Mouse (Mus musculus): ENCODE data around the gene Msl3l2.
A peak's percentile ranks its signal among the peaks of the same experiment; 100 is the strongest.

Msl3l2 gene

DNA sequence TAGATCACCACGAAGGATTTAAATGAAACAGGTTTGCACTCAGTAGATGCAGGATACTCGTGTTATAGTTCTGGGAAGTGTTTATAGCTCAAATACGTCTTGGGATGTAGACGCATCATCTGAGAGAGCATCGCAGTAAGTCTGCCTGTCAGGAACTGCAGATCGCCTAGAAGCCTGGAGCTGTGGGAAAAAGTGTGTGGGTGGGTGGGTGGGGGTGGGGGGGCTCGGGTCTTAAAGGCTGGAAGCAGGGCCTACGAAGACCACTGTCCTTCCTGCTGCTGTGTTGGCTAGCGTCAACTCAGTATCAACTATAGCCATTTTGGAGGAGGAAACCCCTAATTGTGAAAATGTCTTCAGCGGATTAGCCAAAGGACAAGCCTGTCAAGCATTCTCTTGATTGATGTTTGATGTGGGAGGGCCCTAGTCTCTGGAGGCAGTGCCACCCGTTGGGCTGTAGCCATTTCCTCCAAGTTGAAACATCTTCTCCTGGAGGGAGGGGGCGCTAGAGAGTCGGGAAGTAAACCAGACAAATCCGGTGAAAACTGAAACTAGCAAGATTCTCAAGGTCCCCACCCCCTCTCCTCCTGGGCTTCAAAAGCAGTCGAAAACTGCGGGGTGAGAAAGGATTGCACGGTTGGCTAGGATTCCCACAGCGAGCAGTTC is at the start of gene Msl3l2:
Gene Msl3l2, plus strand, starts transcription at position 585 of the 663 bp plus-strand sequence.
- DNase-seq (ENCODE audit: low spot score), result peak; percentile 67

DNA sequence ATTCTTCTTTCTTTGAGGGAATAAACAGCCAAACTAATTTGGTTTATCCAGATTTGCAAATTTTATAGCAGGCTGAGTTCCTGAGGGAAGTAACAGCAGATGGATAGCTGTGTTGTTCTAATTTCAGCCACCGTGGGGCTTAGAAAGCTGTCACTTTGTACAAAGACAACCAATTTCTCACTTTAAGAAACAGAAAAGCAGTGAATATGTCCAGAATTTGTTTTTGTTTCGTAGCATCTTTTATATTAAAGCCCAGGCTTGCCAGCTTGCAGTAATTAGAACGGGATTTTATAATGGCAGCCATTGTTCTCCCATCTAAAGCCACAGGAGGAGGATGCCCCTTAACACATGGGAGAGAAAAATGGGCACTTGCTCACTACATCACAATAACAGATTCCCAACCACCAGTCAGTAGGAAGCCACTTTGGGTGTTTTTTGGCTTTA is 47.7 kb upstream of the Msl3l2 start:
- no peak for DNase-seq (ENCODE audit: low spot score)

DNA sequence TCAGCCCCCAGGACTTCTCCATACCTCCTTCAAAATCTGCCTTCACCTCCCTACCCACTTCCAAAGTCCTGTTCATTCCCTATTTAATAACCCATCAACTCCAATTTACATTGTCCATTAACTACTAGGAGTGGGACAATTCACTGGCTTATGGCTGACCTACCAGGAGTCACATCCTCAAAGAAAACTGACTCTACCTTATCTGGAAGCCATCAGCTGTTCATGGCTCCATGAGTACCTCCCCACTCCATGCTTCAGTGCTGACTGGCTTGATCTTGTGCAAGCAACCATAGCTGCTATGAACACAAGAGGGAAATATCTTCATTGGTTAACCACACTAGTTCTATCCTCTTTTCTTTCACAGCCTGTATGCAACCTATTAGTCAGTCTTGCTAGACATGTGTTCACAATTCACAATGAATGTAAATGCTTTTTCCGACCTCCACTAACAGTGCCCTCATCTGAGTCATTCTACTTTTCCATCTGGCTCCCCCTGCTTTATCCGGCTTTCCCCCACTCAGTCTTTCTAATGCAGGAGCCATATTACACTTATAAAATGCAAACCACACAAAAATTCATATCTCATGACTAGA is 45.4 kb upstream of the Msl3l2 start:
- no peak for DNase-seq (ENCODE audit: low spot score)

DNA sequence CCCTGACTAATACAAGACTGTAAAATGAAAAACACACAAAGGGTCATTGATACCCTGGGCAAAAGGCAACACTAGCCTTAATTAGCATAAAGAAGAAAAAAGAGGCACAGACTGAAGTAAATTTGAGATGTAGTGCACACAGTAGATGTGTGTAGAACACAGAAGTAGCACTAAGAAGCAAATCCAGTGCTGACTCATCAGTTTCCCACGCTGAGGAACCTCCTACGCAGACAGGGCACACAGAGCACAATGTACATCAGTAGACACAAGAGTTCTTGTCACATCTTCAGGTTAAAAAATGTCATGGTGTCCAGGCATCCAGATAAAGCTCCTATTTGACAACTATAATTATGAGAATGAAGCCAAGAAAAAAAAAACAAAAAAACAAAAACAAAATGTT is 44.0 kb upstream of the Msl3l2 start:
- no peak for DNase-seq (ENCODE audit: low spot score)

DNA sequence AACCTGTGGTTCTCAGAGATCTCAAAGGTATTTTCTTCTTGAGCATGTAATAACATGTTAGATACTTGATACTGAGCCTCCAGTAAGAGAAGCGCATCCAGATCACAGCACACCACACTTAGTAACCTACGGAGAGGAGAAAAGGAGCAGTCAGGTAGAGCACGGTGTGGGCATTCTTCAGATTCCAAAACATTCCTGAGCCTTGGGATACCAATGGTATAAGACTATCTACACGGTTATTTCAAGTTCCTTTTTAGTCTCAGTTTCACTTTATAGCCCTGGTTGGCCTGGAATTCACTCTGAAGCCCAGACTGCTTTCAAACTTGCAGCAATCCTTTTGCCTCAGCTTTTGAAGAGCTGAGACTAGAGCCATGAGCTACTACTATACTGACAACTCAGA is 17.0 kb upstream of the Msl3l2 start:
- DNase-seq (ENCODE audit: low spot score), result no peak

DNA sequence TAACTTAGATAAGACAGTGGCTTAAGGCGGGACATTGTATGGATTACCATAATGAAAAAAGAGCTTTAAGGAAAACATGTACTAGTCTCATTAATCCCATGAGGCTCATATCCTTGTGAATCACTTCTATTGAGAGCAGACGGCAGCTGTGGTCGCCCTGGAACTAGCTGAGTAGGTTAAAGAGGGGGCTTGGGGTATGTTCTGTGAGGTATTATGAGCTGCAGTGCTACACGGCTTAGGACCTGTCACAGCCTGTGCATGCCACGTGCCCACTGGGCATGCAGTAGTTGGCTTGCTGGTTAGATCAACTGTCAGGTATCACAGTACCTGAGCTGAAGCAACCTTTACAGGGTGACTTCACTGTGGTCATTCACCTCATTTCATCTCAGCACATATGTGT is 12.1 kb upstream of the Msl3l2 start:
- DNase-seq (ENCODE audit: low spot score), result no peak

DNA sequence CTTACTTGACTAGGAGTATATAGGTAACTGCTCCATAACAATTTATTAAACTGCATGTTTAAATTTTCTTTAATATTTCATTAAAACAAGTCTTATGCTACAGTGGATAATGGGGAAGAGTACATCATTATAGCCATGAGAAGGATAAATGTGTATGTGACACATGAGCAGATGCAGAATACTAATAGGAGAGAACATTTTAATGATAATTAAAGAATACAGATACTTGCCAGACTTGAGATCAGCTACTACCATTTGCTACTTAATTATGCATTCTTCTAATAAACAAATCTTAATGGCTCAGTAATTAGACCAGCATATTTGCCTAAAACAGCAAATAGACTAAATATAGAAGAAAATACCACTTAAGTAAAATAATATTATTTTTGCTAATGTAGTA is 10.0 kb upstream of the Msl3l2 start:
- no peak for DNase-seq (ENCODE audit: low spot score)

DNA sequence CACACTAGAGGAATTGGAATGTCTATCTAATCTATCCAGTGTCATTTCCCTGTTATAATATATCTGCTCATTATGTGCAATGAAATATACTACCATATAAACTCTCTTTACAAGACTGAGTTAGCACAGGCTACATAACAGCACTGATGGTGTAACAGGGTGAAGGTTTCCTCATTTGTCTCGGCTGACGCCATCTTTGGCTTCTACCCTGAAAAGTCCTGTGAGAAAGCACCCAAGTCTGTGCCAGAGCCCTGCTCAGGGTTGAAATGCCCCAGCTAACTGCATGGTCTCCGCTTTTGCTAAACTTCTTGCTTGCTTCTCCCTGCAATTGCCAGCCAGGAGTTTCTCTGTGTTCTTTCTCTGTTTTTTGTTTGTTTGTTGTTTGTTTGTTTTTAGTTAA is 7.6 kb upstream of the Msl3l2 start:
- no peak for DNase-seq (ENCODE audit: low spot score)

DNA sequence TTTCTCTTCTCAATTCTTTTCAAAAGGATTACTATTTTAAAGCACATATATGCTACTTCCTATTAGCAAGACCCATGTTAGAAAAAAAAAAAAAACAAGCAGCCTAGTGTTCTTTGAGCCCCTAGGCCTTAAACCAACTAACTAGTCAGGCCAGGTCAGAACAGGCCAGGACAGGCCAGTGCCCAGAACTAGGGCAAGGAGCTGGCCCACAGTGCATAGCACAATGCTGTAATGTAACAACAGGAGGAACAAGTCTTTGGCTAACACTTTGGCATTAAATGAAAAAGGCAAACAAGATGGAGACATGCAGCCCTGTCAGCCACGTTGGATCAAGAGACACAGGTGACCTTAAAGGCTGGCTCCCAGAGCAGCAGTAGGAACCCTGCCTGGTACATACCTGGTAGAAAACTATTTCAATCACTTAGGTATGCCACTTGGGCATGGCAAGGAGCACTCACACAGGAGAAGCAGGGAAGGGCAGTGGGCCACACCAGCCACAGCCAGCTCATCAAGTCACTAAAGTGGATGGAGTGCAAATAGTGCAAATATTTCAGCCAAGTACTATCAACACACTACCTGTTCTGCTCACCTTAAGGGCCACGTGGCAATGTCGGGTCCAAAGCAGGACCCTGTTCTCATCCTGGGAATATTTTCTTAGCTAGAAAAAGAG is 6.9 kb upstream of the Msl3l2 start:
- no peak for DNase-seq (ENCODE audit: low spot score)

DNA sequence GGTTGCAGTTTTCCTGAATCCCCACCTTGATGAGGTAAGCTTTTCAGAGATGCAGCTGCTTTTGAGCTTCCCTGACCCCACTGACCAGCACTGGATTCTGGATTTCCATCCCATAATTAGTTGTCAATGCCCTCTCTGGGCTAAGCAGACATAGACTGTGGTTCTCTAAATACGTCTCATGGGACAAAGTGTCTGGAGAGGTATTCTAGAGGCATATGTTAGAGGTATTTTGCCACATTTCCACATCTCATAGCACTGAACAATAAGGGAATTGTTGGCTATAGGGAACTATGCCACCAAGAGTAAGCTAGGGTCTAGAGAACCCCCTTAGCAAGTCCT is 248 bp downstream of the Msl3l2 start:
- DNase-seq (ENCODE audit: low spot score), result no peak

DNA sequence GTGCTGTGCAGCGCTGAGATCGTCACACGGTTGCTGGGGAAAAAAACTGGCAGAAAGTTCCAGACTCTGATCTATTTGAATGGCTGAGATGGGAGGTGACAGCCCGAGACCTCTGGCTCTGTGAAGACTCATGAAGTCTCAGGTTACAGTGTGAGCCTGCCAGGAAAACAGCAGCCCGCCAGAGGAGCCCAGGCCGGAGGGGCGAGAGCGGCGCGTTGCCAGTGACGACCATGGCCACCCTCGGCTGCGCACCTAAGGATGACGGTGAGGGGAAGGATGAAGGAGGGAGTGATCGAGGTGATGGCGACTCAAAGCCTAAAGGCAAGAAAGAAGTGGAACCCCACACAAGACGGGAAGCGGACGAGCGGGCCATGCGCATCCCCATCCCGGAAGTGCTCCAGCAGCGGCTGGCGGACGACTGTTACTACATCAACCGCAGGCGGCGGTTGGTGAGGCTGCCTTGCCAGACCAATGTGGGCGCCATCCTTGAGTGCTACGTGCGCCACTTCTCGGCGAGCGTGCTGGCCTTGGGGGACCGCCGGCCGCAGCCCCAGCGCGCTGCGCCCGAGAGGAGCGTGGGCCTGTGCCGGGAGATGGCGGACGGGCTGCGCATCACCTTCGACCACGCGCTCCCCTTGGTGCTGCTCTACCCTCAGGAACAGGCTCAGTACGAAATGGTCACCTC is 8.4 kb downstream of the Msl3l2 start:
- peak; percentile 58 for DNase-seq (ENCODE audit: low spot score)

DNA sequence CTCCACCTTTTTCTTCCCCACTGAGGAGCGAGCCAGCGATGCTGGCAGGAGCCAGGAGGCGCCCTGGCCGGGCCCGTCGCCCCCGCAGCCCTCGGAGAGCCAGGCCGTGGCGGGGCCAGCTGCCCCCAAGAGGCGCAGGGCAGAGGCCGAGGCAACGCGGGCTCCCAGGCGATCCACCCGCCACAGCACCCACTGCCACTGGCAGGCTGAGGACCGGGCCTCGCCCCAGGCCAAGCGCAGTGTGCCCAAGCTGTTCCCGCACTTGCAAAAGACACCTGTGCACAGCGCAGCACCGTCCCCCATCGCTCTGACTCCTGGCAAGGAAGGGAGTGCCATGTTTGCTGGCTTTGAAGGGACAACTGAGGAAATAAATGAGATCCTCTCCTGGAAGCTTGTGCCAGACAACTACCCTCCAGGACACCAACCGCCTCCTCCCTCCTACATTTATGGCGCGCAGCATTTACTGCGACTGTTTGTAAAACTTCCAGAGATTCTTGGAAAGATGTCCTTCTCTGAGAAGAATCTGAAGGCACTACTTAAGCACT is 9.0 kb downstream of the Msl3l2 start:
- peak; percentile 40 for DNase-seq (ENCODE audit: low spot score)

DNA sequence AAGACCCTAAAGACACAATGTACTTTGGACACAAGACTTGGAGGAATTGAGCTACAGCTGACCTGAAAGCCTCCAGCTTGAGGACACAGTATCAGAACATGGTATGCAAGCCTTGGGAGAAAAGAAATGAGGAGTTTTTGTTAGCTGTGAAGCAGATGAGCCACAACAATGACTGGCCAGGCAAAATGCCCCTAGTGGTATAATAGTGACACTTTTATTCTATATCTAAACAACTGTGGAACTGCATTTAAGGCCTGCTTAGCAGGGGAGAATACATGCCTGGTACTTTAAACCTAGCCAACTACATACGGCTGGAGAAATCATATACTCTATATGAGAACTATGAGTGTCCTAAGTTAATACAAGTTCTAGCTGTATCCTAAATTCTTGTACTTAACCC is 20.3 kb downstream of the Msl3l2 start:
- no peak for DNase-seq (ENCODE audit: low spot score)

DNA sequence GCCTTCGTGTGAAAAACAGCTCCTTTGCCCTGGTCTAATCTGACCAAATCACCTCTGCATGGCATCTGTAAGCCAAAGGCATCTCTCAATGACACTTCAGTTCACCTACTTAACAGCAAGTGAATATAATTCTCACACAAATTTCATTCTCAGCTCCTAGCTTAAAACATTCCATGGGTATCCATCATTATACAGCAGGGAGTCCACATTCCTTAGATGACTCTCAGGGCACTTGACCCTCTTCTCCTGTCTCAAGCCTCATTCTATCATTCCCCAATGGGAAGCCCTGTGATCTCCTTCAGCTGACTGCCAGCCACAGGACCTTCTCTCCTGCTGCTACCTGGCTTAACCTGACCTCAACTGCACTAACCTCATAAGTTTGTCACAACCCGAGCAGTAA is 22.9 kb downstream of the Msl3l2 start:
- DNase-seq (ENCODE audit: low spot score), result no peak

DNA sequence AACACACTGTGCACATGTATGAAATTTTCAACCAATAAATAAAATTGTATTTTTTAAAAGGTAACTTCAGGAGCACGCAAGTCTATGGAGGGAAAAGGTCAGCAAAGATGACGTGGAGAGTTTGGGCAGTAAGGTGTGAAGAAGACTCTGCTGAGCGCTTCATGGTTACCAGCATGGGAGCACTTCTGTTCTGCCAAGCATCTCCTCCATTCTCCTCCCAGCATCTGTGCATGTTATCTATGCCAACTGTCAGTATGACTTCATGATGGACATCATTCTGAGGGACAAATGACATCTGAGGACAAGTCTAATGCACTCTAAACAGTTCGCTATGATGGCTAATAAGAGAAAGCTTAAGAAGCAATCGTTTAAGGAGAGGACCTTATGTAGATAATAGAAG is 30.5 kb downstream of the Msl3l2 start:
- DNase-seq (ENCODE audit: low spot score), result no peak

DNA sequence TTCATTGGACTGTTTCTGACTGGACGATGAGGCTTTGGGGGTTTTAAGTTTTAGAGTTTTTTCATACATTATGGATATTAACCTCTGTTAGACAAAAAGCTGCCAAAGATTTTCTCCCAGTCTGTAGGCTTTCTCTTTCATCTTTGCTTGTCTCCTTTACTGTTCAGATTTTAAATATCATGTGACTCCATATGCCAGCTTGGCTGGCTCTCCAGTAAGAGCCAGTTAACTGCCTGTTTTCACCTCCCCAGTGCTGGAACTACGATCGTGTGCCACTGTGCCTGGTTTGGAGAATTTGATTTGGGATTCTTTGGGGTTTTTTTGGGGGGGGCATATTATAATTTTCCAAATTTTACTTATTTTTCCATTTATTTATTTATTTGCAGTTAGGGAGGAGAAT is 42.2 kb downstream of the Msl3l2 start:
- no peak for DNase-seq (ENCODE audit: low spot score)

DNA sequence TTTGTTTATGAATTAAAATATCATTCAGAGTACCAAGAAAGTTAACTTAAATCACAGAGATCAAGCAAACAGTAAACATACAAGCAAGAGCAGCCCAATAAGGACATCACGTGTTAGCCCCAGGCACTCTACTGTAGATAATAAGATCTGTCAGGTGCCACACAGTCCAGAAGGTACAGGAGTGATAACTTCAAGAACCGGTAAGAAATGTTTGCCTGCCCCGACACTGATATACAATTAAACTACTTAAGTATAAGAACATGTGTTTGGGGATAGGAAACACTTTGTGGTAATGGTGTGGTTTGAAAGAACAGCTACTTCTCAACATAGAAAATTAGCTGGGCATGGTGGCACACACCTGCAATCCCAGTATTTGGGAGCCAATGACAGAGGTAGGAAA is 50.2 kb downstream of the Msl3l2 start:
- no peak for DNase-seq (ENCODE audit: low spot score)

DNA sequence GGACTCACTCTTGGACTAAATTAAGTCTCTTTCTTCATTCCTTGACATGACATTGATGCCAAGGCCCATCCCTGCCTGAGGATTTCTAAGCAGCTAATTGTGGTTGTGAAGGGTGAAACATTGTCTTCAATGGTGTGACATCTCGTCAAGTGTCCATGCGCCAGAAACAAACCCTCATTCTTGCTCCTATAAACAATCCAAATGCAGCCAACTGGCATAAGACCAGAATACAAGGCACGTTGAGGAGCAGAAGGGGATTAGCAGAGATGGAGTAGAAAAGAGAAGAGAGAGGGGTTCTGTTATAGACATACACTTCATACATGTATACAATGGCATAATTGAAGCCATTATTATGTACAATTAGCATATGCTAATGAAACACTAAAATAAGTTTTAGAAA is 51.5 kb downstream of the Msl3l2 start:
- no peak for DNase-seq (ENCODE audit: low spot score)

DNA sequence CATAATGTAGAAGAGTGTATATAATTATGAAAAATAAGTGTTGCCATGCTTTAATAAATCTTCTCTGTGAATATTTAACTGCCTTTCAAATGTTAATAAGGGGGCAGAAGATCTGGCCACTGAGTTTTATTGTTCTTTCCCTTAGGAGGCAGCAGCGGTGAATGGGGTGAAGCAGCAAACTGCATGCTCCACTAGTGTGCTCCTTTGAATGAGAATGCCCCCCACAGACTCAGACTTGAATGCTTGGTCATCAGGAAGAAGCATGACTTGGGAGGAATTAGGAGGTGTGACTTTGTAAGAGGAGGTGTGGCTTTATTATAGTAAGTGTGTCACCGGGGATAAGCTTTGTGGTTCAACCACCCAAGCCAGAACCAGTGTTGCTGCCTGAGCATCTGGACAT is 52.0 kb downstream of the Msl3l2 start:
- no peak for DNase-seq (ENCODE audit: low spot score)

DNA sequence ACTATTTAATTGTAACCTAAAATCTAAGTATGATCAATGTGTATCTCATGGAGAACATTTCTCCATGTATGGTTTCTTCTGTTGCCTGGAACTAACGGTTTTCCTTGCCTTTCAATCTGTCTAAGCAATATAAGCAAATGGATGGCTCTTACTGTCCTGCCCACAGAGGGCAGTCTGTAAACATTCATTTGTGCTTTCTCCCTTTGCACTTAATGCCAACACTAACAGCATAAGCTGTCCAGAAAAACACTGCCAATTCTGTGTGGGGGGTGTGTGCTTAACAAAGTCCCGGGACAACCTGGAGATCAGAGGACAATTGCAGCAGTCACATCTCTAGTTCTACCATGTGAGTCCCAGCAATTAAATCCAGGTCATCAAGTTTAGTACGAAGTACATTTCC is 57.7 kb downstream of the Msl3l2 start:
- no peak for DNase-seq (ENCODE audit: low spot score)

DNA sequence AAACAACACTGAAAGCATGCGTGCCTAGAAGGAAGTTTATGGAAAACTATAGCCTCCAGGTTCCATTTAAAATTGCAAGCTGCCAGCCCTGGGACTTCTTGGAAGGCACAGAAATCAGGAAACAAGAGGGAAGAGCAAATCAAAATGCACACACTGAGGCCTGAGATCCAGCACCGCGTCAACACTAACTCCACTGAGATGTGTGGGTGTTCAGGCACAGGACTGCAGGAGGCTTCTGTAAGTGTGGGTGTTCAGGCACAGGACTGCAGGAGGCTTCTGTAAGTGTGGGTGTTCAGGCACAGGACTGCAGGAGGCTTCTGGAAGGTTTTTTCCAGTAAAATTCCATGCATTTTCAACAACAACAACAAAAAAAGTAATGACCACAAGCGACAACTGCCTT is 59.0 kb downstream of the Msl3l2 start:
- DNase-seq (ENCODE audit: low spot score), result no peak

All from yolk sac, embryonic 10.5 days (tissue).